Mouse (Mus musculus): Measurements from ENCODE around the gene Tomm20l.

Gene Tomm20l

DNA sequence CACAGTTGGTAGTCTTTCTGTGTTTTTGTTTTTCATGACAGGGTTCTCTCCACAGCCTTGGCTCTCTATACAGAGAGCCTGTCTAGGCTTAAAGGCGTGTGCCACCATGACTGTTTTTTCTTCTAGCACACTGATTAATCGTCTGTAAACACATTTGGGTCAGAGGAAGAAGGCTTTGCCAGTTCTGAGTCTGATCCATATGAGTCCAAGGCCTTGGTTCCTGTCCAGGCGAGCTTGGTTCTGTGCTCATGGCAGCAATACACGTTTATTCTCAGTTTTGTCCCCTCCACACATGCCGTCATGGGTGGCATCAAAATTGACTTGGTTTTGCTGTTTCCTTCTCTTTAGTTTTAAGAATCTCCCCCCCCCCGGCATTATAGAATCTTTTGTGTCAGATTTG lies 38.2 kb downstream of the Tomm20l start:
- ATAC-seq (ENCODE audit: insufficient number of reproducible peaks, low FRiP score, low TSS enrichment): no peak

DNA sequence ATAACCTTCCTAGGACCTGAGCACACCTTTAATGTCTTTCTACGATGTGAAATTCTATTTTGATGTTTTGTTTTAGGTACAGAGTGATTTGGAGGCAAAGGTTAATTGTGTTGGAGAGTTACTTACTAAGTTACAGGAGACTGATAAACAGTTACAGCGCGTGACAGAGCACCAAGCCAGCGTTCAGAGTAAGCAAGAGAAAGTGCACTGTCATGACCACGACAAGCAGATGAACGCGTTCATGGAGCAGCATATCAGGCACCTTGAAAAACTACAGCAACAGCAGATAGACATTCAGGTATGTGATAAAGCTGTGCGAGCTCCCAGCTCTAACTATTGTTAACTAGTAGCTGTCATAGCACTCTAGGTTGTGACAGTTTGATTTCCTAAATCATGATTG lies 38.9 kb downstream of the Tomm20l start:
- ATAC-seq (ENCODE audit: insufficient number of reproducible peaks, low FRiP score, low TSS enrichment): no peak

DNA sequence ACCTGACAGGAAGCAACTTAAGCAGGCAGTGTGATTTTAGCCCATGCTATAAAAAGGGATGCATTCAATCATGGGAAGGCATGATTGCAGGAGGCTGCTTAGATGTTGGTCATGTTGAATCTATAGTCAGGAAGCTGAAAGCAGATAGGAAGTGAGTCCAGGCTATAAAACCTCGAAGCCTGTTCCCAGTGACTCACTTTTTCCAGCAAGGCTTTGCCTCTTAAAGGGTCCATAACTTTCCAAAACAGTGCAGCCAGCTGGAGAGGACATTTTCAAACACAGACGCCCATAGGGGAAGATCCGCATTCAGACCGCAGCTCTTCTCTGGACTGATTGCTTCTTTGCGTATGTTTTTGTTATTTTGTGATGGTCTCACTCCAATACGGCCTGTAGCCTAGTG lies 43.8 kb downstream of the Tomm20l start:
- no peak for ATAC-seq (ENCODE audit: insufficient number of reproducible peaks, low FRiP score, low TSS enrichment)

DNA sequence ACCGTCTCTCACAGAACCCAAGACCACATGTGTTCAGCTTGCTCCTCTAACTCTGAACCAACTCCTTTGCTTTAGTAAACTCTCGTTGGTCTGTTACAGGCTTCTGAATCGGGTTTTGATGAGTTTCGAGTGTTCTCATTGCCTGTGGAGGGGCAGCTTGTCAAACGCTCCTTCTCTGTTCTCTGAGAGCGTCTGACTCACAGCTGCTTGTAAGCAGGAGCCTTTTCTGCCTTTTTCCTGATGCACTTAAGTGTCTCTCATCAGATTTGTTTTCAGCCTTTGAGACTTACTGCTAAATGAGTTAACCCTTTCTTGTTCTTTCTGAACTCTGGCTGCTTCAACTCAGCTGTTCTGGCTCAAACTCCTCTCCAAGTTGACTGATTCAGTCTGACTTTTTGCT lies 46.7 kb downstream of the Tomm20l start:
- ATAC-seq (ENCODE audit: insufficient number of reproducible peaks, low FRiP score, low TSS enrichment): no peak

DNA sequence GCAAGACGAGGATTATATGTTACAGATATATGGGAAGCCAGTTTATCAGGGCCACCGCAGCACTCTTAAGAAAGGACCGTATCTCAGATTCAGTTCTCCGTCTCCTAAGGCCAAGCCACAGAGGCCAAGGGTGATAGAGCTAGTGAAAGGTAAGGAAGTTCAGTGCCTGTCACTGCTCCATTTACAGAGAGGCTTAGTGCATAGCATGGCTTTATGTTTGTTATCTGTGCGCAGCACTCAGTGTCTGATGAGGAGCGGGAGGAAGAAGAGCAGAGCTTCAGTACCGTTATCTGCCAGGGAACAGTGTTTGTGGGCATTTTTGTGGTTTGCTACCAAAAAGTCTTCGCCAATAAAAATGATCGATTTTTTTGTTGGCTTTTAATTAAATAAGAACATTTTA lies 53.2 kb downstream of the Tomm20l start:
- no peak for ATAC-seq (ENCODE audit: insufficient number of reproducible peaks, low FRiP score, low TSS enrichment)

DNA sequence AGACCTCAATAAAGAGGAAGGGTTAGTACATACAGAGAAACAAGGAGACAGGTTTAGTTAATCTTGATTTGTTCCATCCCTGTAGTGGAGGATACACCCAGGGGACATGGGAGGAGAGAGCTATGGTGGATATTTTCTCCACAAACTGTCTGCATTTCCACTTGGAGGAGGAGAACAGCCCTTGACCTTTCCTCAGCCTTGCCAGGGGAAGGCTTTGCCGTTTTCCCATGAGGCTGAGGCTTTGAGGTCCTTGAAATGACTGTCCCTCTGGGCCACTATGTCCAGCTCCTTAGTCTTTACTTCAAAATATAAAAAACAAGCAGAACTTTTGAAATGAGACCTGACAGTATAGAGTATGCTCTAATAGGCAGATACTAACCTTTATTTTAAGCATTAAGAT lies 58.7 kb downstream of the Tomm20l start:
- ATAC-seq (ENCODE audit: insufficient number of reproducible peaks, low FRiP score, low TSS enrichment): no peak

All from cerebellum, adult (tissue).